Mouse (Mus musculus): ENCODE results near the gene Hist1h2ba. TPM values are rescaled to one million over a fixed set of nuclear protein-coding genes. Genes with fewer than 3 reads are reported as not detected.

Hist1h2ba gene
- polyA plus RNA-seq, 1 experiment: 228 TPM

- Histone ChIP-seq H3K27me3 (ENCODE audit: control insufficient read depth, insufficient read depth, low read length) (no peaks in the 10 kb centered on the region), H3K4me3 (ENCODE audit: control insufficient read depth, low read depth, low read length) (no peak overlapping the region), H3K27ac (ENCODE audit: control insufficient read depth, insufficient read depth, low read depth, low read length) (no peak overlapping the region), H3K36me3 (ENCODE audit: control insufficient read depth, insufficient read depth, low read length) (no peaks in the 10 kb centered on the region), H3K4me1 (ENCODE audit: control insufficient read depth, insufficient read depth, low read length) (no peaks in the 10 kb centered on the region)
- TF ChIP-seq POLR2A (IDR thresholded peaks at IDR 0.05; ENCODE audit: control insufficient read depth, low read depth, low read length): no peak
- no peak for TF ChIP-seq CTCF (IDR thresholded peaks at IDR 0.05; ENCODE audit: control insufficient read depth, insufficient read depth, insufficient replicate concordance, low read depth, low read length)
Measured at GRCm38 (mm10) chr13:23906906-23907305, 27.1 kb downstream of the Hist1h2ba start.

GRCm38 (mm10) chr13:23898242-23898641 lies 35.7 kb downstream of the Hist1h2ba start:
- TF ChIP-seq POLR2A (IDR thresholded peaks at IDR 0.05; ENCODE audit: control insufficient read depth, low read depth, low read length) (no peak), CTCF (IDR thresholded peaks at IDR 0.05; ENCODE audit: control insufficient read depth, insufficient read depth, insufficient replicate concordance, low read depth, low read length) (no peak)
- Histone ChIP-seq H3K27me3 (ENCODE audit: control insufficient read depth, insufficient read depth, low read length) (no peaks in the 10 kb centered on the region), H3K4me3 (ENCODE audit: control insufficient read depth, low read depth, low read length) (no peak overlapping the region), H3K4me1 (ENCODE audit: control insufficient read depth, insufficient read depth, low read length) (no peaks in the 10 kb centered on the region), H3K36me3 (ENCODE audit: control insufficient read depth, insufficient read depth, low read length) (no peaks in the 10 kb centered on the region), H3K27ac (ENCODE audit: control insufficient read depth, insufficient read depth, low read depth, low read length) (no peak overlapping the region)

DNA sequence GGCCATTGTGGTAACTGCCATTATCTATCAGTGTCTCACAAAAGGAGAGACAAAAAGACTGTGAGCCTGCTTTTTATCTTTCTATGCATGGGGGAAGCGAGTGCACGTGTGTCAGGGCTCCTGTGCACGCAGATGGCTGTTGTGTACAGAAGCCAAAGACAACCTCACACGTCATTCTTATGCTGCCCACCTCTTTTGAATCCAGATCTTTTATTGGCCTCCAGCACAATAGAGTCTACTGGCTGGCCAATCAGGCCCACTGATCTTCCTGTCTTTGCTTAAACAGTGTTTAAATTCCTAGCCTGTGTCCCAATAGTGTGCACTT lies 40.7 kb downstream of the Hist1h2ba start:
- no peaks in the 10 kb centered on the region for H3K4me1 ChIP-seq (ENCODE audit: control insufficient read depth, insufficient read depth, low read length)
- H3K27ac ChIP-seq (ENCODE audit: control insufficient read depth, insufficient read depth, low read depth, low read length): no peak overlapping the region
- TF ChIP-seq CTCF (IDR thresholded peaks at IDR 0.05; ENCODE audit: control insufficient read depth, insufficient read depth, insufficient replicate concordance, low read depth, low read length) (no peak), POLR2A (IDR thresholded peaks at IDR 0.05; ENCODE audit: control insufficient read depth, low read depth, low read length) (no peak)
- no peaks in the 10 kb centered on the region for H3K36me3 ChIP-seq (ENCODE audit: control insufficient read depth, insufficient read depth, low read length)
- no peak overlapping the region for H3K4me3 ChIP-seq (ENCODE audit: control insufficient read depth, low read depth, low read length)
- H3K27me3 ChIP-seq (ENCODE audit: control insufficient read depth, insufficient read depth, low read length): no peaks in the 10 kb centered on the region

GRCm38 (mm10) chr13:23892592-23893268 lies 41.2 kb downstream of the Hist1h2ba start:
- H3K4me1 ChIP-seq (ENCODE audit: control insufficient read depth, insufficient read depth, low read length): no peaks in the 10 kb centered on the region
- no peak overlapping the region for H3K4me3 ChIP-seq (ENCODE audit: control insufficient read depth, low read depth, low read length)
- no peak for TF ChIP-seq CTCF (IDR thresholded peaks at IDR 0.05; ENCODE audit: control insufficient read depth, insufficient read depth, insufficient replicate concordance, low read depth, low read length)
- TF ChIP-seq POLR2A (IDR thresholded peaks at IDR 0.05; ENCODE audit: control insufficient read depth, low read depth, low read length): no peak

GRCm38 (mm10) chr13:23889011-23889605 lies 44.8 kb downstream of the Hist1h2ba start:
- Histone ChIP-seq H3K27ac (ENCODE audit: control insufficient read depth, insufficient read depth, low read depth, low read length) (no peak overlapping the region), H3K36me3 (ENCODE audit: control insufficient read depth, insufficient read depth, low read length) (no peaks in the 10 kb centered on the region), H3K27me3 (ENCODE audit: control insufficient read depth, insufficient read depth, low read length) (no peaks in the 10 kb centered on the region), H3K4me1 (ENCODE audit: control insufficient read depth, insufficient read depth, low read length) (no peaks in the 10 kb centered on the region), H3K4me3 (ENCODE audit: control insufficient read depth, low read depth, low read length) (no peak overlapping the region)
- TF ChIP-seq POLR2A (IDR thresholded peaks at IDR 0.05; ENCODE audit: control insufficient read depth, low read depth, low read length) (no peak), CTCF (IDR thresholded peaks at IDR 0.05; ENCODE audit: control insufficient read depth, insufficient read depth, insufficient replicate concordance, low read depth, low read length) (no peak)

More at GRCm38 (mm10) chr13:23892592-23893268, 41.2 kb downstream of the Hist1h2ba start:
- H3K27me3 ChIP-seq (ENCODE audit: control insufficient read depth, insufficient read depth, low read length): no peaks in the 10 kb centered on the region
- H3K36me3 ChIP-seq (ENCODE audit: control insufficient read depth, insufficient read depth, low read length): no peaks in the 10 kb centered on the region
- H3K27ac ChIP-seq (ENCODE audit: control insufficient read depth, insufficient read depth, low read depth, low read length): no peak overlapping the region

DNA sequence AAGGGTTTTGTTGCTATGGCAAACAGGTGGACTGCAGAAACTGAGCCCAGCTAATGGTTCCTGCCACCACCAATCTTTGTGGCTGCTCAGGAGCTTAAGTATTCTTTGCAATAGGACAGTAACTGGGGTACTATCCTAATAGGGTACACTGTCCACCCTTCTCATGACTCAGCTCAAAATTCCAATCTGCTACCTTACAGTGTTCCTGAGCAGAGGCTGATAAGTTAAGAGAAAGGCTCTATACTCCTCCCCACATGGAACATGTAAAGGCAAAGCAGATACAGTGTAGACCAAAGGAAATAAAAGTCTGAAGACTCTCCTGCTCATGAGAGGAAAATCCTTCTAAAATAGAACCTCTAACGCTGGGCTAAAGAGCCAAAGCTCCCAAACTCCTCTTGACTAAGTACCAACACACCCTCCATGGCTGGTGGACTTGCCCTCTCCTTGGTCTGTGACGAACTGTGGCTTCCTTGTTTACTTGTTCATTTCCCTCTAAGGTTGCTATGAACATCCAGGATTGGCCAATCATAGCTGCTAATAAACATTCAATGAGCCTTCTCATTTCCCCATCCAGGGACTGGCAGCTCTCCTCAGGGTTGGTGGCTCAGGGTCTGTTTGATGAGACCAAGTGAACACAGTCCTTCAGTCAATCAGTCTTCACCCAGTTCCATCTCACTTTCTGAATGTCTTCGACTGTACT lies 46.8 kb downstream of the Hist1h2ba start:
- Histone ChIP-seq H3K4me3 (ENCODE audit: control insufficient read depth, low read depth, low read length) (no peak overlapping the region), H3K27ac (ENCODE audit: control insufficient read depth, insufficient read depth, low read depth, low read length) (no peak overlapping the region), H3K27me3 (ENCODE audit: control insufficient read depth, insufficient read depth, low read length) (no peaks in the 10 kb centered on the region), H3K36me3 (ENCODE audit: control insufficient read depth, insufficient read depth, low read length) (no peaks in the 10 kb centered on the region), H3K4me1 (ENCODE audit: control insufficient read depth, insufficient read depth, low read length) (no peaks in the 10 kb centered on the region)
- TF ChIP-seq POLR2A (IDR thresholded peaks at IDR 0.05; ENCODE audit: control insufficient read depth, low read depth, low read length) (no peak), CTCF (IDR thresholded peaks at IDR 0.05; ENCODE audit: control insufficient read depth, insufficient read depth, insufficient replicate concordance, low read depth, low read length) (no peak)

- no peak for TF ChIP-seq POLR2A (IDR thresholded peaks at IDR 0.05; ENCODE audit: control insufficient read depth, low read depth, low read length)
- no peak for TF ChIP-seq CTCF (IDR thresholded peaks at IDR 0.05; ENCODE audit: control insufficient read depth, insufficient read depth, insufficient replicate concordance, low read depth, low read length)
- Histone ChIP-seq H3K4me1 (ENCODE audit: control insufficient read depth, insufficient read depth, low read length) (no peaks in the 10 kb centered on the region), H3K27ac (ENCODE audit: control insufficient read depth, insufficient read depth, low read depth, low read length) (no peak overlapping the region), H3K36me3 (ENCODE audit: control insufficient read depth, insufficient read depth, low read length) (no peaks in the 10 kb centered on the region), H3K27me3 (ENCODE audit: control insufficient read depth, insufficient read depth, low read length) (no peaks in the 10 kb centered on the region), H3K4me3 (ENCODE audit: control insufficient read depth, low read depth, low read length) (no peak overlapping the region)
Measured at GRCm38 (mm10) chr13:23885540-23885939, 48.4 kb downstream of the Hist1h2ba start.

Other genes starting within 250 kb of the Hist1h2ba start
- 17.8 and 19.0 TPM in 2 replicates for gene Hist1h2bc, start 250.0 kb downstream of the Hist1h2ba start, polyA plus RNA-seq (2012; rRNA removed)
- 22.2 and 24.8 TPM in 2 replicates for gene Hist1h1t, start 238.3 kb downstream of the Hist1h2ba start, polyA plus RNA-seq (2012; rRNA removed)
- gene Hist1h4c, start 235.7 kb downstream of the Hist1h2ba start, polyA plus RNA-seq (2012; rRNA removed): 20.1 and 20.6 TPM in 2 replicates
- 5.2 and 6.1 TPM in 2 replicates for gene Hfe, start 223.3 kb downstream of the Hist1h2ba start, polyA plus RNA-seq (2012; rRNA removed)
- 5.4 and 6.9 TPM in 2 replicates for gene Hist1h1c, start 195.3 kb downstream of the Hist1h2ba start, polyA plus RNA-seq (2012; rRNA removed)
- 2.3 TPM in 2 replicates for gene Hist1h3c, start 188.6 kb downstream of the Hist1h2ba start, polyA plus RNA-seq (2012; rRNA removed)
- 3.9 and 7.0 TPM in 2 replicates for gene Hist1h2bb, start 187.4 kb downstream of the Hist1h2ba start, polyA plus RNA-seq (2012; rRNA removed)
- 4.4 and 6.2 TPM in 2 replicates for gene Hist1h2ab, start 183.0 kb downstream of the Hist1h2ba start, polyA plus RNA-seq (2012; rRNA removed)
- gene Hist1h3b, start 181.9 kb downstream of the Hist1h2ba start, polyA plus RNA-seq (2012; rRNA removed): 4.2 and 4.7 TPM in 2 replicates
- 2.4 and 2.5 TPM in 2 replicates for gene Hist1h4b, start 177.1 kb downstream of the Hist1h2ba start, polyA plus RNA-seq (2012; rRNA removed)
- 83.8 and 94.1 TPM in 2 replicates for gene Hist1h4a, start 172.9 kb downstream of the Hist1h2ba start, polyA plus RNA-seq (2012; rRNA removed)
- gene Hist1h3a, start 171.8 kb downstream of the Hist1h2ba start, polyA plus RNA-seq (2012; rRNA removed): 29.4 and 33.4 TPM in 2 replicates
- gene Hist1h1a, start 170.5 kb downstream of the Hist1h2ba start, polyA plus RNA-seq (2012; rRNA removed): 2.9 and 4.3 TPM in 2 replicates
- 2.1 and 2.5 TPM in 2 replicates for gene Trim38, start 164.2 kb downstream of the Hist1h2ba start, polyA plus RNA-seq (2012; rRNA removed)
- gene Slc17a2, start 127.2 kb downstream of the Hist1h2ba start, polyA plus RNA-seq (2012; rRNA removed): 0.40 and 0.41 TPM in 2 replicates
- 0.10 and 0.21 TPM in 2 replicates for gene Slc17a3, start 94.7 kb downstream of the Hist1h2ba start, polyA plus RNA-seq (2012; rRNA removed)
- 0.11 and 0.22 TPM in 2 replicates for gene Slc17a1, start 66.4 kb downstream of the Hist1h2ba start, polyA plus RNA-seq (2012; rRNA removed)
- not detected in 2 replicates for gene Slc17a4, start 19.1 kb downstream of the Hist1h2ba start, polyA plus RNA-seq (2012; rRNA removed)
- gene Hist1h2aa, start 306 bp upstream of the Hist1h2ba start, polyA plus RNA-seq (2012; rRNA removed): 39.5 and 59.1 TPM in 2 replicates
- 20.1 and 22.4 TPM in 2 replicates for gene Scgn, start 57.1 kb upstream of the Hist1h2ba start, polyA plus RNA-seq (2012; rRNA removed)

Measured in testis, adult 2 months (tissue).